Mouse (Mus musculus) brown adipose tissue, adult 24 weeks (tissue): Measurements from ENCODE around the gene Tnik. TPM values are rescaled to one million over a fixed set of nuclear protein-coding genes. Genes with fewer than 3 reads are reported as not detected.

Experiments used
- H3K27ac ChIP-seq: fragments of 200-500 bp; replicated peaks from 2 replicates; pipeline ENCODE4 v1.5.1; 2012; ENCODE audit warnings: low read depth, mild to moderate bottlenecking, low read length
- H3K4me1 ChIP-seq: fragments of 200-500 bp; 2 replicates; pipeline ENCODE4 v1.6.1; 2012; ENCODE audit warnings: low read length, mixed read lengths; ENCODE audit not compliant: control insufficient read depth, insufficient read depth, insufficient read length
- H3K4me3 ChIP-seq: fragments of 200-500 bp; 2 replicates; pipeline ENCODE4 v1.5.1; 2012; ENCODE audit warnings: low read depth, mild to moderate bottlenecking, low read length, moderate library complexity; ENCODE audit not compliant: insufficient read depth
- polyA plus RNA-seq: library from polyadenylated mRNA; stranded (reverse); fragments of >200 nt; gene quantifications from 2 replicates; pipeline ENCODE4 v1.2.4, GENCODE M21; 2012; ENCODE audit not compliant: missing spikeins, insufficient read depth, insufficient read length

The Tnik gene
- polyA plus RNA-seq, 1 experiment, result 1.4 TPM

- Histone ChIP-seq H3K27ac (no peak overlapping the region), H3K4me3 (no peak overlapping the region), H3K4me1 (no peaks in the 10 kb centered on the region)
Observed at GRCm38 (mm10) chr3:28709740-28710139, 446.7 kb downstream of the Tnik start.

GRCm38 (mm10) chr3:28713913-28714698, 451.1 kb downstream of the Tnik start:
- no peak overlapping the region for H3K27ac ChIP-seq
- H3K4me1 ChIP-seq, result no peaks in the 10 kb centered on the region
- no peak overlapping the region for H3K4me3 ChIP-seq

- no peaks in the 10 kb centered on the region for H3K4me1 ChIP-seq
- no peak overlapping the region for H3K4me3 ChIP-seq
- no peak overlapping the region for H3K27ac ChIP-seq
Observed at GRCm38 (mm10) chr3:28718521-28718920, 455.5 kb downstream of the Tnik start.

GRCm38 (mm10) chr3:28721218-28721617, 458.2 kb downstream of the Tnik start:
- H3K4me3 ChIP-seq, result no peak overlapping the region
- H3K4me1 ChIP-seq, result no peaks in the 10 kb centered on the region
- H3K27ac ChIP-seq, result no peak overlapping the region

- H3K4me3 ChIP-seq, result no peak overlapping the region
- H3K4me1 ChIP-seq, result no peaks in the 10 kb centered on the region
- no peak overlapping the region for H3K27ac ChIP-seq
Observed at GRCm38 (mm10) chr3:28721838-28722237, 458.8 kb downstream of the Tnik start.

GRCm38 (mm10) chr3:28722531-28722930, 459.5 kb downstream of the Tnik start:
- Histone ChIP-seq H3K4me1 (no peaks in the 10 kb centered on the region), H3K4me3 (no peak overlapping the region), H3K27ac (no peak overlapping the region)

- Histone ChIP-seq H3K4me3 (no peak overlapping the region), H3K27ac (no peak overlapping the region), H3K4me1 (no peaks in the 10 kb centered on the region)
Observed at GRCm38 (mm10) chr3:28723534-28723933, 460.5 kb downstream of the Tnik start.

GRCm38 (mm10) chr3:28725203-28725602, 462.2 kb downstream of the Tnik start:
- Histone ChIP-seq H3K4me1 (no peaks in the 10 kb centered on the region), H3K27ac (no peak overlapping the region), H3K4me3 (no peak overlapping the region)
